Mouse (Mus musculus): ENCODE measurements around the gene Gid8. TPM values are rescaled to one million over a fixed set of nuclear protein-coding genes. Genes with fewer than 3 reads are reported as not detected.
A peak's percentile ranks its signal among the peaks of the same experiment; 100 is the strongest.

Gid8 gene
- 62.6 and 63.6 TPM in 2 replicates for polyA plus RNA-seq (2016; fragmentation: Nextera tagmentation; extraction: Ambion mirVana)

- Histone ChIP-seq H3K9ac (peak within 1 kb of the TSS; percentile 99), H3K27ac (peak within 1 kb of the TSS; percentile 85), H3K27me3 (no peaks in the 10 kb centered on the region), H3K4me2 (replicated peaks) (peak within 1 kb of the TSS; percentile 85), H3K4me3 (peak within 1 kb of the TSS; percentile 94), H3K9me3 (no peaks in the 10 kb centered on the region), H3K36me3 (peaks cover 16% of the 10 kb centered on the region), H3K4me1 (peaks cover 16% of the 10 kb centered on the region)
- under 1% methylated on average over 36 of the region's 43 CpGs for whole genome bisulfite sequencing
- peak; percentile 93 for ATAC-seq (ENCODE audit: insufficient number of reproducible peaks, insufficient read depth, low FRiP score, low TSS enrichment)
Measured at GRCm38 (mm10) chr2:180709923-180710272, at the start of gene Gid8, which contains the start of gene Dido1. Gene Gid8, plus strand, starts transcription at chr2:180710117. Gene Dido1, minus strand, starts transcription at chr2:180709999.

- no peak overlapping the region for H3K9ac ChIP-seq
- 97% methylated on average over 5 of the region's 5 CpGs for WGBS
- H3K9me3 ChIP-seq = no peaks in the 10 kb centered on the region
- H3K4me1 ChIP-seq = peaks cover 5% of the 10 kb centered on the region; the same call in 1 of the 2 replicates
- H3K27ac ChIP-seq = no peak overlapping the region
- no peak for ATAC-seq (ENCODE audit: insufficient number of reproducible peaks, insufficient read depth, low FRiP score, low TSS enrichment)
- no peak overlapping the region for H3K4me2 ChIP-seq (replicated peaks)
- H3K27me3 ChIP-seq = peaks cover 3% of the 10 kb centered on the region; the same call in 1 of the 2 replicates
- H3K4me3 ChIP-seq = no peak overlapping the region
- peaks cover 30% of the 10 kb centered on the region for H3K36me3 ChIP-seq
Measured at GRCm38 (mm10) chr2:180660521-180660920, 49.4 kb upstream of the Gid8 start.

- Histone ChIP-seq H3K27me3 (peaks cover 3% of the 10 kb centered on the region; the same call in 1 of the 2 replicates), H3K4me1 (peaks cover 5% of the 10 kb centered on the region; the same call in 1 of the 2 replicates), H3K36me3 (peaks cover 44% of the 10 kb centered on the region), H3K9ac (no peak overlapping the region), H3K4me3 (no peak overlapping the region), H3K27ac (no peak overlapping the region), H3K9me3 (no peaks in the 10 kb centered on the region), H3K4me2 (replicated peaks) (no peak overlapping the region)
- ATAC-seq (ENCODE audit: insufficient number of reproducible peaks, insufficient read depth, low FRiP score, low TSS enrichment) = no peak
- WGBS = 87% methylated on average over 4 of the region's 4 CpGs
Measured at GRCm38 (mm10) chr2:180662008-180662407, 47.9 kb upstream of the Gid8 start.

- WGBS = 95% methylated on average over 2 of the region's 2 CpGs
- Histone ChIP-seq H3K27me3 (no peaks in the 10 kb centered on the region), H3K36me3 (peaks cover 45% of the 10 kb centered on the region), H3K27ac (no peak overlapping the region), H3K4me2 (replicated peaks) (no peak overlapping the region), H3K9ac (no peak overlapping the region), H3K4me1 (no peaks in the 10 kb centered on the region), H3K4me3 (no peak overlapping the region), H3K9me3 (no peaks in the 10 kb centered on the region)
- ATAC-seq (ENCODE audit: insufficient number of reproducible peaks, insufficient read depth, low FRiP score, low TSS enrichment) = no peak
Measured at GRCm38 (mm10) chr2:180676706-180677105, 33.2 kb upstream of the Gid8 start.

- Histone ChIP-seq H3K27me3 (no peaks in the 10 kb centered on the region), H3K9ac (no peak overlapping the region), H3K4me1 (no peaks in the 10 kb centered on the region), H3K4me2 (replicated peaks) (no peak overlapping the region), H3K36me3 (peaks cover 47% of the 10 kb centered on the region), H3K9me3 (no peaks in the 10 kb centered on the region), H3K27ac (no peak overlapping the region), H3K4me3 (no peak overlapping the region)
- WGBS = 27% methylated on average over 4 of the region's 4 CpGs
- 0 out of 2 replicates have a peak, but pooled peaks have one; percentile 25 for ATAC-seq (ENCODE audit: insufficient number of reproducible peaks, insufficient read depth, low FRiP score, low TSS enrichment)
Measured at GRCm38 (mm10) chr2:180678609-180679140, 31.2 kb upstream of the Gid8 start.

- no peak overlapping the region for H3K4me2 ChIP-seq (replicated peaks)
- H3K9me3 ChIP-seq = no peaks in the 10 kb centered on the region
- H3K9ac ChIP-seq = no peak overlapping the region
- WGBS = 62% methylated on average over 2 of the region's 2 CpGs
- H3K4me3 ChIP-seq = no peak overlapping the region
- H3K4me1 ChIP-seq = no peaks in the 10 kb centered on the region
- H3K27me3 ChIP-seq = no peaks in the 10 kb centered on the region
- ATAC-seq (ENCODE audit: insufficient number of reproducible peaks, insufficient read depth, low FRiP score, low TSS enrichment) = no peak
- no peak overlapping the region for H3K27ac ChIP-seq
- peaks cover 63% of the 10 kb centered on the region for H3K36me3 ChIP-seq
Measured at GRCm38 (mm10) chr2:180681225-180681624, 28.7 kb upstream of the Gid8 start.

GRCm38 (mm10) chr2:180683524-180683923 lies 26.4 kb upstream of the Gid8 start:
- 88% methylated on average over 2 of the region's 2 CpGs for WGBS
- Histone ChIP-seq H3K4me3 (no peak overlapping the region), H3K36me3 (peaks cover 86% of the 10 kb centered on the region), H3K9ac (no peak overlapping the region), H3K4me2 (replicated peaks) (no peak overlapping the region), H3K27me3 (no peaks in the 10 kb centered on the region), H3K4me1 (no peaks in the 10 kb centered on the region), H3K27ac (no peak overlapping the region), H3K9me3 (no peaks in the 10 kb centered on the region)
- ATAC-seq (ENCODE audit: insufficient number of reproducible peaks, insufficient read depth, low FRiP score, low TSS enrichment) = no peak

- no peak overlapping the region for H3K4me3 ChIP-seq
- no peak overlapping the region for H3K9ac ChIP-seq
- no peak overlapping the region for H3K27ac ChIP-seq
- H3K9me3 ChIP-seq = no peaks in the 10 kb centered on the region
- H3K36me3 ChIP-seq = peaks cover 91% of the 10 kb centered on the region
- no peaks in the 10 kb centered on the region for H3K4me1 ChIP-seq
- WGBS = 95% methylated on average over 4 of the region's 4 CpGs
- ATAC-seq (ENCODE audit: insufficient number of reproducible peaks, insufficient read depth, low FRiP score, low TSS enrichment) = no peak
- H3K4me2 ChIP-seq (replicated peaks) = no peak overlapping the region
- no peaks in the 10 kb centered on the region for H3K27me3 ChIP-seq
Measured at GRCm38 (mm10) chr2:180684031-180684430, 25.9 kb upstream of the Gid8 start.

GRCm38 (mm10) chr2:180689841-180690240 lies 20.1 kb upstream of the Gid8 start:
- no peak for ATAC-seq (ENCODE audit: insufficient number of reproducible peaks, insufficient read depth, low FRiP score, low TSS enrichment)
- Histone ChIP-seq H3K9ac (no peak overlapping the region), H3K27ac (no peak overlapping the region), H3K4me3 (no peak overlapping the region), H3K4me2 (replicated peaks) (no peak overlapping the region), H3K4me1 (no peaks in the 10 kb centered on the region), H3K27me3 (no peaks in the 10 kb centered on the region), H3K36me3 (peaks cover 62% of the 10 kb centered on the region), H3K9me3 (no peaks in the 10 kb centered on the region)
- 89% methylated on average over 5 of the region's 5 CpGs for WGBS

- no peak for ATAC-seq (ENCODE audit: insufficient number of reproducible peaks, insufficient read depth, low FRiP score, low TSS enrichment)
- Histone ChIP-seq H3K9me3 (no peaks in the 10 kb centered on the region), H3K36me3 (peaks cover 35% of the 10 kb centered on the region), H3K4me2 (replicated peaks) (no peak overlapping the region), H3K27me3 (no peaks in the 10 kb centered on the region), H3K27ac (no peak overlapping the region), H3K4me3 (no peak overlapping the region), H3K9ac (no peak overlapping the region), H3K4me1 (no peaks in the 10 kb centered on the region)
- 6% methylated on average over 1 of the region's 1 CpGs for WGBS
Measured at GRCm38 (mm10) chr2:180692630-180693029, 17.3 kb upstream of the Gid8 start.

GRCm38 (mm10) chr2:180695176-180695575 lies 14.7 kb upstream of the Gid8 start:
- H3K36me3 ChIP-seq = peaks cover 10% of the 10 kb centered on the region
- no peak overlapping the region for H3K4me3 ChIP-seq
- ATAC-seq (ENCODE audit: insufficient number of reproducible peaks, insufficient read depth, low FRiP score, low TSS enrichment) = no peak
- H3K4me2 ChIP-seq (replicated peaks) = no peak overlapping the region
- peaks cover 7% of the 10 kb centered on the region for H3K4me1 ChIP-seq
- no peaks in the 10 kb centered on the region for H3K9me3 ChIP-seq
- WGBS = 89% methylated on average over 2 of the region's 2 CpGs
- no peak overlapping the region for H3K9ac ChIP-seq
- H3K27me3 ChIP-seq = no peaks in the 10 kb centered on the region
- H3K27ac ChIP-seq = no peak overlapping the region

GRCm38 (mm10) chr2:180700457-180700856 lies 9.5 kb upstream of the Gid8 start:
- Histone ChIP-seq H3K4me2 (replicated peaks) (peak overlapping the region; percentile 94), H3K36me3 (no peaks in the 10 kb centered on the region), H3K27ac (no peak overlapping the region), H3K9me3 (no peaks in the 10 kb centered on the region), H3K27me3 (no peaks in the 10 kb centered on the region), H3K4me1 (peaks cover 25% of the 10 kb centered on the region), H3K4me3 (peak overlapping the region; percentile 89), H3K9ac (peak overlapping the region; percentile 96)
- WGBS = 73% methylated on average over 5 of the region's 5 CpGs
- no peak for ATAC-seq (ENCODE audit: insufficient number of reproducible peaks, insufficient read depth, low FRiP score, low TSS enrichment)
